Mouse (Mus musculus): Measurements from ENCODE around the gene Eno1. TPM values are rescaled to one million over a fixed set of nuclear protein-coding genes. Genes with fewer than 3 reads are reported as not detected.
A peak's percentile ranks its signal among the peaks of the same experiment; 100 is the strongest.

Gene Eno1
- polyA plus RNA-seq, 1 experiment from 2014 or later: 624 TPM

DNA sequence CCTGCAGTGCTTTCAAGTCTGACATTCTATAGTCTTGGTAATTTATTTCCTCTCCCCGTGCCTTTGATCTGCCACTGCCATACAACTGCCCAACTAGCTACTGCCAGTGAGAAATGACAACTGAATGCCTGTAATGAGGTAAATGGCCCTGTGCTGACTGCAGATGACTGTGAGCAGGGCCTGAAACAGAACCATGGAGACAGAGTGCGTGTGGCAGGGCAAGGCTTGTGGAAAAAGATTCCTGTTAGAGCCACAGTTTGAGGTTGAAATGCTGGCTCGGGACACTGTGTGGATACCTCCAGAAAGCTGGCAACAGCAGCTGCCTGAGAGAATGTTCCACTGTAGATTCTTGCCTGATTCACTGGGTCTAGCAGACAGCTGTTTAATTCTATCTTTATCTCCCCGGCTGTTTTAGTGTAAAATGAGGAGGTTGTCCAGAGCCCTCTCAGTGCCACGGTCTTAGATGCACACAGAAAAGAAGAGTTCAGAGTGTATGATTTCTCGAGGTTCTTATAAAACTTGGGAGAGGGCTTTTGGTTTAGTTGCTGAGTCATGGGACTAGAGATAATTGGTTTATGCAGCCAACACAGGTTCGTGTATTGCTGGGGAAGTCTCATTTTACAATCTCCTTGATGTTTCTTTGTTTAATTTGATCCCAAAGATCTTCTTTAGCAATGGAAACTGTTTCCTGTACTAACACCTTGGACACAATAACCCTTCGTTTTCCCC, 1.8 kb upstream of the Eno1 start:
- Histone ChIP-seq H3K4me1 (ENCODE audit: control insufficient read depth, low read depth, low read length) (peaks cover 42% of the 10 kb centered on the region), H3K4me2 (ENCODE audit: low read depth, low read length) (no peak overlapping the region), H3K4me3 (ENCODE audit: low read depth, low read length) (no peak overlapping the region), H3K9me3 (replicated peaks; ENCODE audit: control insufficient read depth, low read length) (no peaks in the 10 kb centered on the region), H3K36me3 (ENCODE audit: control insufficient read depth, insufficient read depth) (no peaks in the 10 kb centered on the region), H3K27me3 (ENCODE audit: control insufficient read depth, insufficient read depth, low read depth, low read length) (no peaks in the 10 kb centered on the region), H3K27ac (ENCODE audit: low read length) (no peak overlapping the region), H3K9ac (ENCODE audit: low read depth, low read length) (no peak overlapping the region)
- ATAC-seq (ENCODE audit: low read depth): no peak
- WGBS (ENCODE audit: insufficient replicate concordance): 41% methylated on average over 8 of the region's 8 CpGs

DNA sequence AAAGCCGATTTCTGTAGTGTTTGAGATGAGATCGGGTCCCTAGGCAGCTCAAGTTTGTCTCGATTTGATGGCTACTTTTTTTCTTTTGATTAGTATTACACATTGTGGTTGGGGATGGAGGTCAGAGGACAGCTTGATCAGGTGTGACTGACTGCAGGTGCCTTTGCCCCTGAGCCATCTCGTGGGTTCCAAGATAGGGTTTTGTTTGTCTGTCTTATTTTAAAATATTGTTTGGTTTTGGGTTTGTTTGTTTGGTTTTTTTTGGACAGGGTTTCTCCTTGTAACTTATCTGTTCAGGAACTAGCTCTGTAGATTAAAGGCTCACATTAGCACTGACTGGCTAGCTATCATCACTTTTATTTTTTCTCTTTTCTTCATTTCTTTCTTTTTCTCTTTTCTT, 936 bp upstream of the Eno1 start:
- H3K9me3 ChIP-seq (replicated peaks; ENCODE audit: control insufficient read depth, low read length): no peaks in the 10 kb centered on the region
- H3K27ac ChIP-seq (ENCODE audit: low read length): no peak overlapping the region
- no peak overlapping the region for H3K4me3 ChIP-seq (ENCODE audit: low read depth, low read length)
- H3K27me3 ChIP-seq (ENCODE audit: control insufficient read depth, insufficient read depth, low read depth, low read length): no peaks in the 10 kb centered on the region
- ATAC-seq (ENCODE audit: low read depth): no peak
- H3K4me1 ChIP-seq (ENCODE audit: control insufficient read depth, low read depth, low read length): peaks cover 44% of the 10 kb centered on the region
- no peak overlapping the region for H3K4me2 ChIP-seq (ENCODE audit: low read depth, low read length)
- no peak overlapping the region for H3K9ac ChIP-seq (ENCODE audit: low read depth, low read length)
- 65% methylated on average over 4 of the region's 4 CpGs for WGBS (ENCODE audit: insufficient replicate concordance)
- H3K36me3 ChIP-seq (ENCODE audit: control insufficient read depth, insufficient read depth): peaks cover 3% of the 10 kb centered on the region

DNA sequence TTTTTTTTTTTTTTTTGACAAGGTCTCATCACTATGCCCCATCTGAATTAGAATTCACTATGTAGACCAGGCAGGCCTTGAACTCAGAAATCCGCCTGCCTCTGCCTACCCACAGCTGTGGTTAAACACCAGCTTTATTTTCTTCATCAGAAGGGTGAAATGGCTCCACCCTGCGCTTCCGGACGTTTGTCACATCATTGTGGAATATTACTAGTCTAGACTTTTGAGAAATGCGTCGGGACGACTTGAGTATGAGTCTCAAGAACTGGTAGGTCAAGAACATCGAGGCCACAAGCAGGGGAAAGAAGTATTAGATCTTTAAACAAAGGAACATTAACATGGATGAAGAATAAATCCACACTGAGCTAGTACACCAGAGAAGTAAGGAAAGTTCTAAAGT, 490 bp upstream of the Eno1 start:
- no peak for ATAC-seq (ENCODE audit: low read depth)
- H3K27me3 ChIP-seq (ENCODE audit: control insufficient read depth, insufficient read depth, low read depth, low read length): no peaks in the 10 kb centered on the region
- H3K9ac ChIP-seq (ENCODE audit: low read depth, low read length): peak overlapping the region; percentile 88
- WGBS (ENCODE audit: insufficient replicate concordance): 62% methylated on average over 8 of the region's 8 CpGs
- peak overlapping the region; percentile 90 for H3K27ac ChIP-seq (ENCODE audit: low read length)
- H3K36me3 ChIP-seq (ENCODE audit: control insufficient read depth, insufficient read depth): peaks cover 6% of the 10 kb centered on the region
- peaks cover 45% of the 10 kb centered on the region for H3K4me1 ChIP-seq (ENCODE audit: control insufficient read depth, low read depth, low read length)
- H3K9me3 ChIP-seq (replicated peaks; ENCODE audit: control insufficient read depth, low read length): no peaks in the 10 kb centered on the region
- peak overlapping the region; percentile 95 for H3K4me2 ChIP-seq (ENCODE audit: low read depth, low read length)
- H3K4me3 ChIP-seq (ENCODE audit: low read depth, low read length): peak overlapping the region; percentile 87

DNA sequence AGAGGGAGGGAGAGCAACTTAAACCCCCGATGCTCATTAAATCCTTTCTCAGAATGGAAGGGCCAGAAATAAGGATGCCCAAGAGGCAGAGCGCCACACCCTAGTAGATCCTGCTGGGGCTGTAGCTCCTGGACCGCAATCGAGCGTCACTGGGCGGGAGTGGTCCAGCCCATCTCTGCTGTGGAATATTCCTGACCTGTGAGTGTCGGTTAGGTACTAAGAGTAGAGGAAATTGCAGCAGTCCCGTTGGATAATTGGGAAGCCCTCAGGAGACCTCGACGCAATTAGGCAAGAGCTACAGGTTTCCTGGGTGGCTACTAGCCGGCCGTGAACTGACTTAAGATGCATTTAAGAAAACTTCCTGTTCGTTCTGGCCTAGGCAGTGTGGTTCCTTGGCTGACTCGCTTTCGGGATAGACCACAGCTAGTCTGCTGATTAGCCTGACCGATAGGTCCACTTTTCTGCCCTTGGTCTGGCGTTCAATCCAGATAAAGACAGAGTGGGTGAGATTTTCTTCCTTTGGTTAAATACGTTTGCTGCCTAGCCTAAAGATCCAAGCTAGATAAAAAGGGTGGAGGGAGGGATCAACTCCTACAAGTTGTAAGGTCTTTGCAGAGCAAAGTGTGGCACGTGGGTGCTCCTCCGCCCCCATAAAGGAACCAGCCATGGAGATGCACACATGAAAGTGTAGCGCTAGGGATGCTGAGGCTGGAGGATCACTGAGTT, 1.3 kb downstream of the Eno1 start:
- no peaks in the 10 kb centered on the region for H3K27me3 ChIP-seq (ENCODE audit: control insufficient read depth, insufficient read depth, low read depth, low read length)
- peak overlapping the region; percentile 88 for H3K9ac ChIP-seq (ENCODE audit: low read depth, low read length)
- H3K9me3 ChIP-seq (replicated peaks; ENCODE audit: control insufficient read depth, low read length): no peaks in the 10 kb centered on the region
- H3K4me1 ChIP-seq (ENCODE audit: control insufficient read depth, low read depth, low read length): peaks cover 51% of the 10 kb centered on the region
- peak; percentile 41 for ATAC-seq (ENCODE audit: low read depth)
- peaks cover 22% of the 10 kb centered on the region for H3K36me3 ChIP-seq (ENCODE audit: control insufficient read depth, insufficient read depth)
- H3K4me2 ChIP-seq (ENCODE audit: low read depth, low read length): peak overlapping the region; percentile 95
- peak overlapping the region; percentile 87 for H3K4me3 ChIP-seq (ENCODE audit: low read depth, low read length)
- WGBS (ENCODE audit: insufficient replicate concordance): under 1% methylated on average over 21 of the region's 21 CpGs
- peak overlapping the region; percentile 90 for H3K27ac ChIP-seq (ENCODE audit: low read length)

DNA sequence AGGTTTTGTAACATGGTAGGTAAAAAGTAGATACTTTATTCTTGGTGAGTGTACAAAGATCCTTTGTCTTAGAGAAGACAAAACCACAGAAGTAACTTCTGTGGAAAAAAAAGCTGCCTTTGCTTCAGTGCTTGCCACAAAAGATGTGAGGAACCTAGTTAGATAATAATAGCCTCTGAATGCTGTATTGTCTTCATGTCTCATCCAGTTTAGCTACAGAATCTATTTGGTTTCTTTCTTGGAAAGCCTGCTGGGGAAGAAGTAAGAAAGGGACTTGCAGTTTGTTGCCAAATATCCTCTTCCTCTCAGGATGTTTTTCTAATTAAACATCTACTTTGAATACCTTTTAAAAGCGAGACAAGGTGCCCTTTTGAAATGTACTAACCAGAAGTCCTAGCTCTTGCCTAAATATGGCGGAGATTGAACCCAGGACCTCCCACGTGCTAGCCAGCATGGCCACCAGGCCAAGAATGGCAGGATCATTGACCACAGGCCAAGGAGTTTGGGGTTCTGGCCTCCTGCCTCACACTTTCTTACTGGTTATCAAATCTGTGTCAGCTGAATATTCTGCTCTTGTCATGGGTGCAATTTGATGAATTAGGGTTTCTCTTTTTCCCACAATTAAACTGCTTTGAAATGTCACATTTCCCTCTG, 2.0 kb downstream of the Eno1 start:
- H3K9me3 ChIP-seq (replicated peaks; ENCODE audit: control insufficient read depth, low read length): no peaks in the 10 kb centered on the region
- peaks cover 51% of the 10 kb centered on the region for H3K4me1 ChIP-seq (ENCODE audit: control insufficient read depth, low read depth, low read length)
- peak overlapping the region; percentile 42; the same call in 1 of the 2 replicates for H3K27ac ChIP-seq (ENCODE audit: low read length)
- H3K4me3 ChIP-seq (ENCODE audit: low read depth, low read length): peak overlapping the region; percentile 87
- H3K9ac ChIP-seq (ENCODE audit: low read depth, low read length): peak overlapping the region; percentile 88
- WGBS (ENCODE audit: insufficient replicate concordance): 23% methylated on average over 3 of the region's 3 CpGs
- H3K4me2 ChIP-seq (ENCODE audit: low read depth, low read length): peak overlapping the region; percentile 95
- no peak for ATAC-seq (ENCODE audit: low read depth)
- H3K36me3 ChIP-seq (ENCODE audit: control insufficient read depth, insufficient read depth): peaks cover 29% of the 10 kb centered on the region
- no peaks in the 10 kb centered on the region for H3K27me3 ChIP-seq (ENCODE audit: control insufficient read depth, insufficient read depth, low read depth, low read length)

DNA sequence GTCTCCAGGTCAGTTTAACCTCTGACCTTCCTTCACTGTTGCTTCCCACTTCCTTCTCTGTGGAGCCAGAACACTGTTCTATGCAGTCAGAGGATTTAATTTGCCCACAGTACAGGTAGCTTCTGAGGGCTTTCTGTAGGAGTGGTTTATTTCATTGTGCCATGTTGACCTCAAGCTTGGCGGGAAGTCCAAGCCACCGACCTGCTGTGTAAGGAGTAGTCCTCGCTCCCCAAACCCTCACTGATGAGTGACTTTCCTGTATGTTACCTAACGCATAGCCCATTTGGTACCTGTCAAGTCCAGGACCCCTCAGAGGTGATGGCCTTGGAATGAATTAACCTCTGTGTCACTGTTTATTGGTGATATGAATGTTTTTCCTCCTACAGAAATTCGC, 2.6 kb downstream of the Eno1 start:
- 51% methylated on average over 5 of the region's 5 CpGs for WGBS (ENCODE audit: insufficient replicate concordance)
- peak overlapping the region; percentile 87 for H3K4me3 ChIP-seq (ENCODE audit: low read depth, low read length)
- no peak overlapping the region for H3K9ac ChIP-seq (ENCODE audit: low read depth, low read length)

DNA sequence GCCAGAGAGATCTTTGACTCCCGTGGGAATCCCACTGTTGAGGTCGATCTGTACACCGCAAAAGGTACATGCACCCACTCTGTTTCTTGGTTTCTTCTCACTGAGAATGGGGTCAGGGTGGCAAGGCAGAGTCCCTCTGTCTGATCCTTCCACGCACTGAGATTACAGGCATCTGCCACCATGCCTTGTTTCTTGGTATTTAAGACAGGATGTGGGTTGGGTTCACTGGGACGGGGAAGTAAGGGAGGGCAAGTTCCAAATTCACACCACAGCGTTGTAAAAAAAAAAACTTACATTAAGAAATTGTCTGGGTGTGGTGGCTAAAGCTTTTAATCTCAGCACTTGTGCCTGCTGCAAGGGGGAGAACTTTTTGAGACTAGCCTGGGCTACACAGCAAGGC, 3.0 kb downstream of the Eno1 start:
- peak overlapping the region; percentile 41 for H3K27ac ChIP-seq (ENCODE audit: low read length)
- no peaks in the 10 kb centered on the region for H3K27me3 ChIP-seq (ENCODE audit: control insufficient read depth, insufficient read depth, low read depth, low read length)
- peak overlapping the region; percentile 87; the same call in 1 of the 2 replicates for H3K4me3 ChIP-seq (ENCODE audit: low read depth, low read length)
- H3K9me3 ChIP-seq (replicated peaks; ENCODE audit: control insufficient read depth, low read length): no peaks in the 10 kb centered on the region
- no peak overlapping the region for H3K9ac ChIP-seq (ENCODE audit: low read depth, low read length)
- H3K4me1 ChIP-seq (ENCODE audit: control insufficient read depth, low read depth, low read length): peaks cover 51% of the 10 kb centered on the region
- peak overlapping the region; percentile 95 for H3K4me2 ChIP-seq (ENCODE audit: low read depth, low read length)
- ATAC-seq (ENCODE audit: low read depth): no peak
- WGBS (ENCODE audit: insufficient replicate concordance): 32% methylated on average over 6 of the region's 6 CpGs
- H3K36me3 ChIP-seq (ENCODE audit: control insufficient read depth, insufficient read depth): peaks cover 38% of the 10 kb centered on the region

More for the DNA sequence above, 2.6 kb downstream of the Eno1 start:
- peaks cover 51% of the 10 kb centered on the region for H3K4me1 ChIP-seq (ENCODE audit: control insufficient read depth, low read depth, low read length)
- no peaks in the 10 kb centered on the region for H3K27me3 ChIP-seq (ENCODE audit: control insufficient read depth, insufficient read depth, low read depth, low read length)
- H3K36me3 ChIP-seq (ENCODE audit: control insufficient read depth, insufficient read depth): peaks cover 34% of the 10 kb centered on the region
- ATAC-seq (ENCODE audit: low read depth): no peak
- peak overlapping the region; percentile 41 for H3K27ac ChIP-seq (ENCODE audit: low read length)
- no peaks in the 10 kb centered on the region for H3K9me3 ChIP-seq (replicated peaks; ENCODE audit: control insufficient read depth, low read length)
- peak overlapping the region; percentile 95 for H3K4me2 ChIP-seq (ENCODE audit: low read depth, low read length)

DNA sequence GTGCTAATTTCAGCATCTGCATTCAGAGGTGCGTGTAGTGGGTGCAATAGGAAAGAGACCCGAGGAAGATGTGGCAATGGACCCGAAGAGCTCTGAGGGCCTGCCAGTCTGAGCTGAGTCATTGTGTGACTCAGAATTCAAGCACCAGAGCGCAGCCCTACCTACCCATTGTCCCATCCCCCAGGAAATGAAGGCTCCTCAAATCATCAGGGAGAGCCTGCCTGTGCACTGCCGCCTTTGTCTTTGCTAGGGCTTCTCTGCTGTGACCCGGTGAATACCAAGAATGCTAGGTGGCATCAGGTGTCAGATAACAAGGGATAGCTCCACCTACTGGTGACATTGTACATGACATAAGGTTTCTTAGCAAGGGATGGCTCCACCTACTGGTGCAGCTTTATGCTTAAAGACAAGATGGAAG, 3.4 kb downstream of the Eno1 start:
- Histone ChIP-seq H3K4me1 (ENCODE audit: control insufficient read depth, low read depth, low read length) (peaks cover 48% of the 10 kb centered on the region), H3K27me3 (ENCODE audit: control insufficient read depth, insufficient read depth, low read depth, low read length) (no peaks in the 10 kb centered on the region), H3K9me3 (replicated peaks; ENCODE audit: control insufficient read depth, low read length) (no peaks in the 10 kb centered on the region), H3K36me3 (ENCODE audit: control insufficient read depth, insufficient read depth) (peaks cover 41% of the 10 kb centered on the region), H3K4me3 (ENCODE audit: low read depth, low read length) (0 out of 2 replicates have a peak overlapping the region, but pooled peaks have one; percentile 20), H3K27ac (ENCODE audit: low read length) (peak overlapping the region; percentile 15; the same call in 1 of the 2 replicates), H3K4me2 (ENCODE audit: low read depth, low read length) (0 out of 2 replicates have a peak overlapping the region, but pooled peaks have one; percentile 28), H3K9ac (ENCODE audit: low read depth, low read length) (no peak overlapping the region)
- no peak for ATAC-seq (ENCODE audit: low read depth)
- WGBS (ENCODE audit: insufficient replicate concordance): 8% methylated on average over 6 of the region's 6 CpGs
